Mouse (Mus musculus) cerebellum, adult 9-11 months (tissue): Measurements from ENCODE around the gene Gm45194.

Source experiments
- DNase-seq: peaks from one replicate; pipeline ENCODE4 v3.0.0; 2022

Gene Gm45194

DNA sequence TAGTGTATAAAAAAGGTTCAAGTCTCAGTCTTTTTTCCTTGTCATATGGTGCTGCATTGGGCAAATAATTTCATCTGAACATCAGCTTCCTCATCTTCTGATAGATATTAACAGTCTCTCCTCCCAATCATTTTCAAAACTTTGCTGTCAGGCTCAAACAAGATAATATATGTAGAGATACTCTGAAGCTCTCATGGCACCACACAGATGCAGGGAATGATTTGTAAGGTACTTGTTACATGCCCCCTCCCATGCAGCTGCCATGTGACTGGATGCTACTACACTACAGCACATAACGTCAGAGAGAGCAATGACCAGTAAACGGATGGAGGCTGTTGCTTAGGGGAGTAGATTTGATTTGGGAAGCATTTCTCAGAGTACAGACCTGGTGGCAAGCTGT lies at the start of gene Gm45194:
Gm45194 (plus strand) TSS at position 301 of the 400 bp plus-strand sequence.
- DNase-seq: no peak

DNA sequence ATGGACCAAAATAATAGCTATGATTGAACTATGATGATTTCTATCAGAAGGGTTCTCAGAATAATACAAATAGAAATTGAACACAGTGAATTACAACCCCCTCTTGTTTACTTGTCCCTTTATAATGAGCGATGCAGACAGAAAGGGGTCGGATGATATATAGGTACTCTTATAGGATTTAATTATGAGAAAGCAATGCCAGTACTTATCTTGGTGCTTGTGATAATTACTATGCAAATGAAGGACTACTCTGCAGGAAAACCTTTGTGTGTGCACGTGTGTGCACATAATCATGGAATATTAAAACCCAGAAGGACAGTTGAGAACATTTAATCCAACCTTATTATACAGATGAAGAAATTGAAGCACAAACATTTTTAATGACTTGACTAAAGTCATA lies 35.3 kb upstream of the Gm45194 start:
- DNase-seq: no peak

DNA sequence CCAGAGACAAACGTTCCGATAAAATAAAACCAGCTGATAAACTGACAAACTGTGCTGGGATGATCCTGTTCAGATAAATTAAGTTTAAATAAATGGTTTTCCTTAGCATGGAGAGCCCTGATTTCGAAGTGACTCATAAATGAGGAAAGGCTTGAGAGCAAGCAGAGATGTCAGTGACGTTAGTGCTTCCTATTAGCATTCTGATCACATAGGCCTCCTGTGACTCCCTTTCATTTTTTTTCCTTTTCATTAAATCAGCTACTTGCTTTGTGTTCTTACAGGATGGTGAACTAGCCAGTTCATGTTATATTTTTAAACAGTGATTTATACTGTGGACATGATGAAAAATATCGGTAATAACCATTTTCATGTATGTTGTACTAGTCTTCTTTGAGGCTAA lies 9.9 kb upstream of the Gm45194 start:
- no peak for DNase-seq

DNA sequence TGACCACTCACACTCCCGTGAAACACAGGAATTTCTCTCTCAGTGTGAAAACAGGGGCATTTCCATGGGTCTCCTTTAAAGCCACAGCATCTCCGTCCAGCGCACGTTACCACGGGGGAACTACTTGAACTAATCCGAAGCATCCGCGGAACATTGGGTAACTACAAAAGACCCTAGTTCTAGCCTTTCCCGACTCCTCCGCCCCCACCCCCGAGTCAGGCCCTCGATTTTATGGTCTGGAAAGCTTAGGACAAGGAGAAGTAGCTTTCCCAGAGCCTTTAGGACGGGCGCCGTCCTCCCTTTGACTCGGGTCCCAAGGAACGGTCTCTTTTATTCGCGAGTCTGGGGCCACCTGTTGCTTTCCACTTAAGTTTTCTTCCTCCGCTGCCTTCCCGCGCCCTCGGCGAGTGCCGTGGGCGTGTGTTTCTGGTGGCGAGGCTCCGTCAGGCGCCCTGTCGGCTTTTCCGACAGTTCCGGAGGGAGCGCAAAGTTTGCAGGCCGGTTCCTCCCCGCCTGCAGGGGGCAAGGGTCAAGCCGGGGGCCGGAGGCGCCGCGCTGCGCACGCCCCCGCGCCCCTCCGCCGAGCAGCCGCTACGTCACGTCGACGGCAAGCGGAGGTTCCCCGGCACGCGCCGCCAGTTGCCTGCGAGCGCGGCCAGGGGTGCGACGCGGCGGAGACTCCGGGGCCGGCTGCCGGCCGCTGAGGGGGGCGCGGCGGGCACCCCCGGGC lies 3.3 kb downstream of the Gm45194 start:
- no peak for DNase-seq

DNA sequence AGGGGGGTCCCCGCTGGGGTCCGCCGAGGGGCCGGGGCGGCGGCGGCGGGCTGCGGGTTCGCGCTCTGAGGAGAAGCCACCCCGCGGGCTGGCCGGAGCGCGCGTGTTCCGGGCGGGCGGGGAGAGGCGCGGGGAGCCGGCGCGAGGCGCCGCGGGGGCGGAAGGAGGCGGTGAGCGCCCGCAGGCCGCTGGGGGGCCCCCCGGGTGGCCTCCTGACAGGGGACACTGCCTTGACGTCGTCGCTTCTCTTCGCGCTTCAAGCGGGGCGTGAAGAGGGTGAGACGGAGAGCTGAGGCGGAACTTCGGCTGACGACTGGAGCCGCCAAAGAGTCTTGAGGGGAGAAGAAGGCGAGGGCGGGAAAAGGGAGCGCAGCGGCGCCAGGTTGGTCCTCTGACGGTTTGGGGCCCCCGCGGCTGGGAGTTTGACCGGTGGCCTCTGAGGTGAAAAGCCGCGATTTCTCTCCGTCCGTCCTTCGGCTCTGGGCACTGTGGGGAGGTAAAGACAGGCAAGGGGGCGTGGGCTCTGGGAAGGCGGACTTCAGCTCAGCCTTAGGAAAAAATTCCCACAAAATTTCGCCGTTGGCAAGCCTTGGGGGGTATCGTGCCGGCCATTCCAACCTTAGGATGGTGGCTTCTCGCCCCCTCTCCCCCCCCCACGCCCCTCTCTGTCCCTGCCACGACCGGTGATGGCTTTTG lies 4.0 kb downstream of the Gm45194 start:
- DNase-seq: no peak

DNA sequence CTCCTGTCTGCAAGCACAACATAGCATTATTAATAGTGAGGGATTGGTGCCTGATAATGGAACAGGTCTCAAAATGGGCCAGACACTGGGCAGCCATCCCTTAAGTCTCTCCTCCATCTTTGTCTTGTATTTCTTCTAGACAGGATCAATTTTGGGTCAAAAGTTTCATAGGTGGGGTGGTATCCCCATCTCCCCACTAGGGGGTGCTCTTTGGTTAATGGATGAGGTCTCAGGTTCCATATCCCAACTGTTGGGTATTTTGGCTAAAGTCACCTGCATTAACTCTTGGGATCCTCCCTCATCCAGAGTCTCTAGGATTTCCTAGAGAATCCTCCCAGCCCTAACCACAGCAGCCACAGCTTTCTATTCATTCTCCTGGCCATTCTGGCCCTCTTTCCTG lies 26.2 kb downstream of the Gm45194 start:
- no peak for DNase-seq

DNA sequence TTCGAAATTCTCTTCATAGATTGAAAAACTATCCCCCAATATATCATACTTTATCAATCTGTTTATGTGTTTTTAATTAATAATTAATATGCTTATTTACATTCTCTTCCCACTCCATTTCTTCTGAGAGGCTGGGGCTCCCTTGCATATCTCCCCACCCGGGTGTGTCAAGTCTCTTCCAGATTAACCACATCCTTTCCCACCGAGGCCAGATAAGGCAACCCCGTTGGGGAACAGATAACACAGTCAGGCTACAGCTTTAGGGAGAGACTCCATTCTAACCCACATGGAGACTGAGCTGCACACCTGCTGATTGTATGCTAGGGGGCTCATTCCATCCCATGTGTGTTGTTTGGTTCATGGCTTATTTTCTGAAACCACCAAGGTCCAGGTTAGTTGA lies 69.7 kb downstream of the Gm45194 start:
- DNase-seq: no peak

DNA sequence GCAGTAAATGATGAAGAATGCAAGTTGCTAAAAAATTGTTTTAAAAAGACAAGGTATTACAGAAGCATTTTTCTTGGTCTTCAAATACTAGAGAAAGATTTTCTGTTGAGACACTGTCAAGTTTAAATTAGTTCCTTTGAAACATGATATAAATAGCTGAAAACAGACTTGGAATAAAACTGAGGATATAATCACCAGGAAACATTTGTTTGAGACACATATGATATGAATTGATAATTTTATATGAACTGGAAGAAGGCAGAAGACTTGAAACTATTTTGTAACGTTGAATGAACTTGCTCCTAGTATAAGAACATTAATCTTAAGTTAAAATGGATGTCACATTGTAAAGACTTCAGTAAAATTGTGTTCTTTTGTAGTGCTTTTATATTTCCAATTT lies 108.5 kb downstream of the Gm45194 start:
- no peak for DNase-seq

DNA sequence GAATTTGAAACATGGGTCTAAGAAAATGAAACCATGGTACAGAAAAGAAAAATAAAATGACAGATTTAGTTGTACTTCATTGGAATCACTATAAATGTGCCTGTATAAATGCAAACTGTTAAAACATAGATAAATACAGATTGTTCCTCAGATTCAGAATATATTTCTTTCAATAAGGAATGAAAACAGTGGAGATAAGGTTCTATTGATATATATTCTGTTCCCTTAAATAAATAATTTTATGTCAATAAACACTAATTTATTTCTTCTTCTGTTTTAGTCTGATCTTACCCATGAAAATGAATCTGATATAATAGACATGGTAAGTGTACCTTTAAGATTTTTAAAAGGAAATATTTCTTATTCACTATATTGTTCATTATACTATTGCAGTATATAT lies 119.5 kb downstream of the Gm45194 start, which contains the start of gene Tex16:
Tex16 (plus strand) TSS at position 301 of the 400 bp plus-strand sequence.
- DNase-seq: no peak

DNA sequence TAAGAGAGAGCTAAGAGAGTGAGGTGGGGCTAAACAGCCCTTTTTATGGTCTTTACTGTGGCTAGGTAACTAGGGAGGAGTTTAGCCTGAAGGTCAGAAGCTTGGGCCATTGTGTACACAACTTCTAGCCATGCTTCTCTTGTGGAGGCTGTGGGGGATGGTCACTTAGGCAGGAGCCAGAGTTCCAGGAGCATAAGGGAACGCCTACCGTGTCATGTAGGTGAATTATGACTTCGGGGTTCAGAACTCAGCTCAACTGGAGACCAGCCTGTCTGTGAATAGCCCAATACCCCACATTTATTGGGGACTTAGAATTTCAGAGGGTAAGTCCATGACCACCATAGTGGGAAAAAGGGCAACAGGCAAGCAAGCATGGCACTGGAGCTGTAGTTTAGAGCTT lies 347.6 kb downstream of the Gm45194 start, which contains the start of gene 4933403O08Rik:
4933403O08Rik (plus strand) TSS at position 301 of the 400 bp plus-strand sequence.
- DNase-seq: no peak

DNA sequence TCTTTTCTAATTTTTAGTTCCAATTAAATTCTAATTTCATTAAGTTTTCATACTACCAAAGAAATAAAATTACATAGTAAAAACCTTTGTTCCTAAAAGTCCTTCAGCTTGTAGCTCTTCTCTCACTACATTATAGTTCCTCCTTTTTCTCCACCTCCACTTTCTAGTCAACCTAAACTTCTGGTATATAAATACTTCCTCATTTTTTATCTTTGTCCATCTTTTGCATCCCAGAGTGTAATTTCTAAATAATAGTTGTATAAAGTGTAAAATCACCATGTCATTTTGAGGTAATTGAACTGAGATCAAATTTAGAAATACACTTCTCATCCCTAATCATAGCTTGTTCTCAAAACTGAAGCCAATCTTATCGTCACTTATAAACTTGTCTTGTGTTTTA lies 351.7 kb downstream of the Gm45194 start:
- DNase-seq: no peak

DNA sequence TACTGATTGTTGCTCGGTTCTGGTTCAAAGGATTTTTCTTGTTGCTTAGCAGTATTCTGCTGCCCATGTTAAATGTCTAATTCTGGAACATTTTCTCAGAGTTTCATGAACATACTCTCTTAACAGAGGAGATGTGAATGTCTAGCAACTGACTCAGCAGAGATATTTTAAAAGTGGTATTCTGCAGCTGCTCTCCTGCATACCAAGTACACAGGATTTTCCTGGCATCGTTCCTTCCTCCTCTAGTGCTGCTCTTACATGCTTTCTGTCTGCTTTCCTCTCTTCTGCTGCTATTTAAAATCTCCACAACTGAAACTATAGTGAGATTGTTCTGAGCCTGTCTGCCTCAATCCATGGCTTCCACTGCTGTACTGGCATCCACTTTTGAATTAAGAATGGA lies 364.3 kb downstream of the Gm45194 start:
- DNase-seq: no peak

DNA sequence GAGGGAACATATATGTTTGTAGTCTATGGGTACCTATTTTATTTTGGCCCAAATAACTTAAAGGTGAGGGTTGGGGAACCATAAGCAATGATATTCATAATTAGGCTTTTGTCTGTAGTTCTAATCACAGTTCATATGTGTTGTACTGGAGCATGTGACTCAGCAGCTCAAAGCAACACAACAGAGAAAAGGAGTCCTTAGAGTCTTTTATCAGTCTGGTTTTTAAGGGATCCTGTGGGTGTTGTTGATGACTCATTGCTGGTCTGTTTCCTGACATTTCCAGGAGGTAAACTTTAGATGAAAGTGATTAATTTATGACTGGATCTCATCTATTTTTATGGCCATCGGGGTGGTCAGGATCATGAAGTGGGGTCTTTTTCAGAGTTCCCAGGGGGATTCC lies 382.4 kb downstream of the Gm45194 start:
- DNase-seq: no peak
